ENCODE assay signal across 14 mouse cellular contexts in genomic region chr9:71217793-71218095, GRCm38 (mm10). TPM values are rescaled to one million over a fixed set of nuclear protein-coding genes. Genes with fewer than 3 reads are reported as not detected.
A peak's percentile ranks its signal among the peaks of the same experiment; 100 is the strongest.
DNase-seq lines count a peak whose midpoint lies in the region; ATAC-seq lines count a peak whose summit lies in the region.
"Had no signal": no experiment of that assay in that cellular context is flagged by ENCODE, and none has a peak within 500 bp of the region (broad histone marks: within the 10 kb centered on the region; RNA-seq: fewer than 3 reads in every experiment).

No protein-coding gene starts in this region.

- no peak overlapping the region for H3K4me3 ChIP-seq in hindbrain, embryonic 14.5 days (replicated peaks; ENCODE audit: low read length)
- no peak overlapping the region for H3K4me3 ChIP-seq in hindbrain, embryonic 12.5 days
- no peak overlapping the region for H3K4me3 ChIP-seq in neural tube, embryonic 12.5 days
- no peak overlapping the region for H3K4me3 ChIP-seq in neural tube, embryonic 15.5 days (replicated peaks)
- H3K4me3 ChIP-seq in intestine, embryonic 15.5 days (replicated peaks): no peak overlapping the region
- peak overlapping the region; percentile 22; the same call in 1 of the 2 replicates for H3K4me3 ChIP-seq in stomach, embryonic 16.5 days (replicated peaks; ENCODE audit: low read length)
- H3K4me3 ChIP-seq: forebrain, embryonic 15.5 days; liver, embryonic 15.5 days; midbrain, embryonic 10.5 days had no signal

- H3K4me1 ChIP-seq in hindbrain, embryonic 14.5 days (replicated peaks; ENCODE audit: control insufficient read depth, insufficient read depth, low read length): peaks cover 13% of the 10 kb centered on the region; the same call in 1 of the 2 replicates
- H3K4me1 ChIP-seq in hindbrain, embryonic 12.5 days: peaks cover 14% of the 10 kb centered on the region
- peaks cover 13% of the 10 kb centered on the region for H3K4me1 ChIP-seq in neural tube, embryonic 12.5 days
- H3K4me1 ChIP-seq in neural tube, embryonic 15.5 days: peaks cover 14% of the 10 kb centered on the region
- peaks cover 12% of the 10 kb centered on the region for H3K4me1 ChIP-seq in intestine, embryonic 15.5 days (replicated peaks)
- peaks cover 4% of the 10 kb centered on the region for H3K4me1 ChIP-seq in stomach, embryonic 16.5 days (ENCODE audit: control insufficient read depth, insufficient read depth, low read length)

- no peaks in the 10 kb centered on the region for H3K36me3 ChIP-seq in hindbrain, embryonic 14.5 days (replicated peaks; ENCODE audit: control insufficient read depth, insufficient read depth)
- no peaks in the 10 kb centered on the region for H3K36me3 ChIP-seq in hindbrain, embryonic 12.5 days
- no peaks in the 10 kb centered on the region for H3K36me3 ChIP-seq in neural tube, embryonic 12.5 days
- no peaks in the 10 kb centered on the region for H3K36me3 ChIP-seq in neural tube, embryonic 15.5 days
- no peaks in the 10 kb centered on the region for H3K36me3 ChIP-seq in intestine, embryonic 15.5 days
- H3K36me3 ChIP-seq in stomach, embryonic 16.5 days (ENCODE audit: control insufficient read depth, insufficient read depth, low read length): no peaks in the 10 kb centered on the region
- H3K36me3 ChIP-seq: forebrain, embryonic 15.5 days; liver, embryonic 15.5 days; midbrain, embryonic 10.5 days had no signal

- H3K27ac ChIP-seq in hindbrain, embryonic 14.5 days: no peak overlapping the region
- no peak overlapping the region for H3K27ac ChIP-seq in hindbrain, embryonic 12.5 days
- no peak overlapping the region for H3K27ac ChIP-seq in neural tube, embryonic 12.5 days
- H3K27ac ChIP-seq in neural tube, embryonic 15.5 days (replicated peaks): no peak overlapping the region
- H3K27ac ChIP-seq in intestine, embryonic 15.5 days: no peak overlapping the region
- no peak overlapping the region for H3K27ac ChIP-seq in stomach, embryonic 16.5 days (ENCODE audit: low read length)
- H3K27ac ChIP-seq: forebrain, embryonic 15.5 days; liver, embryonic 15.5 days; midbrain, embryonic 10.5 days had no signal

- WGBS in hindbrain, embryonic 14.5 days: 18% methylated on average over 5 of the region's 5 CpGs
- WGBS in hindbrain, embryonic 12.5 days: 26% methylated on average over 5 of the region's 5 CpGs
- 4% methylated on average over 5 of the region's 5 CpGs for WGBS in neural tube, embryonic 12.5 days
- 6% methylated on average over 5 of the region's 5 CpGs for WGBS in neural tube, embryonic 15.5 days
- 26% methylated on average over 5 of the region's 5 CpGs for WGBS in intestine, embryonic 15.5 days
- 35% methylated on average over 5 of the region's 5 CpGs for WGBS in stomach, embryonic 16.5 days

- H3K27me3 ChIP-seq in hindbrain, embryonic 14.5 days (ENCODE audit: control insufficient read depth, insufficient read depth, low read length): peaks cover 65% of the 10 kb centered on the region
- peaks cover 59% of the 10 kb centered on the region for H3K27me3 ChIP-seq in hindbrain, embryonic 12.5 days
- H3K27me3 ChIP-seq in neural tube, embryonic 12.5 days (replicated peaks): peaks cover 70% of the 10 kb centered on the region
- H3K27me3 ChIP-seq in neural tube, embryonic 15.5 days (replicated peaks): peaks cover 80% of the 10 kb centered on the region
- peaks cover 25% of the 10 kb centered on the region for H3K27me3 ChIP-seq in intestine, embryonic 15.5 days (replicated peaks)
- H3K27me3 ChIP-seq in stomach, embryonic 16.5 days (ENCODE audit: control insufficient read depth, insufficient read depth, low read length): peaks cover 26% of the 10 kb centered on the region

- H3K9ac ChIP-seq in hindbrain, embryonic 14.5 days: no peak overlapping the region
- no peak overlapping the region for H3K9ac ChIP-seq in hindbrain, embryonic 12.5 days
- no peak overlapping the region for H3K9ac ChIP-seq in neural tube, embryonic 12.5 days
- H3K9ac ChIP-seq in neural tube, embryonic 15.5 days (replicated peaks): no peak overlapping the region
- H3K9ac ChIP-seq in intestine, embryonic 15.5 days: no peak overlapping the region
- H3K9ac ChIP-seq in stomach, embryonic 16.5 days (ENCODE audit: low read length): no peak overlapping the region
- H3K9ac ChIP-seq: forebrain, embryonic 15.5 days; liver, embryonic 15.5 days had no signal

- H3K9me3 ChIP-seq in hindbrain, embryonic 14.5 days (ENCODE audit: control insufficient read depth, low read length): no peaks in the 10 kb centered on the region
- H3K9me3 ChIP-seq in hindbrain, embryonic 12.5 days (replicated peaks): no peaks in the 10 kb centered on the region
- H3K9me3 ChIP-seq in neural tube, embryonic 12.5 days: no peaks in the 10 kb centered on the region
- no peaks in the 10 kb centered on the region for H3K9me3 ChIP-seq in neural tube, embryonic 15.5 days (replicated peaks)
- no peaks in the 10 kb centered on the region for H3K9me3 ChIP-seq in intestine, embryonic 15.5 days
- no peaks in the 10 kb centered on the region for H3K9me3 ChIP-seq in stomach, embryonic 16.5 days (replicated peaks; ENCODE audit: control insufficient read depth, low read length)
- H3K9me3 ChIP-seq: forebrain, embryonic 15.5 days; liver, embryonic 15.5 days; midbrain, embryonic 10.5 days had no signal

- peak; percentile 44 for DNase-seq in hindbrain, embryonic 14.5 days (ENCODE audit: low spot score)
- DNase-seq in T-cell, adult 2 months (ENCODE audit: low spot score): no peak
- DNase-seq: adrenal gland, postnatal 36 days; gastrocnemius, postnatal 10 days; thymus, postnatal 25 days had no signal

- no peak overlapping the region for H3K4me2 ChIP-seq in hindbrain, embryonic 14.5 days (replicated peaks)
- no peak overlapping the region for H3K4me2 ChIP-seq in hindbrain, embryonic 12.5 days (replicated peaks)
- H3K4me2 ChIP-seq in neural tube, embryonic 12.5 days (replicated peaks): 0 out of 2 replicates have a peak overlapping the region, but pooled peaks have one; percentile 67
- H3K4me2 ChIP-seq in neural tube, embryonic 15.5 days: no peak overlapping the region
- H3K4me2 ChIP-seq in intestine, embryonic 15.5 days (replicated peaks): peak overlapping the region; percentile 91; the same call in 1 of the 2 replicates
- no peak overlapping the region for H3K4me2 ChIP-seq in stomach, embryonic 16.5 days (ENCODE audit: low read depth, low read length)
- H3K4me2 ChIP-seq: forebrain, embryonic 15.5 days; liver, embryonic 15.5 days had no signal

- no peak for ATAC-seq in hindbrain, embryonic 14.5 days (ENCODE audit: low FRiP score)
- ATAC-seq in hindbrain, embryonic 12.5 days (ENCODE audit: low FRiP score): no peak
- ATAC-seq in neural tube, embryonic 12.5 days (ENCODE audit: low FRiP score, low read depth): no peak
- ATAC-seq in neural tube, embryonic 15.5 days (ENCODE audit: low FRiP score): no peak
- no peak for ATAC-seq in intestine, embryonic 15.5 days
- ATAC-seq in stomach, embryonic 16.5 days (ENCODE audit: insufficient read depth, low FRiP score): no peak
- ATAC-seq: forebrain, embryonic 15.5 days had no signal

RNA-seq across cellular contexts. Expression of gene Aldh1a2, which starts 2.2 kb away (rescaled TPM):
- 45.0 and 52.8 TPM in 2 replicates for polyA plus RNA-seq in hindbrain, embryonic 14.5 days (2014; fragmentation: Nextera tagmentation; extraction: Ambion mirVana)
- polyA plus RNA-seq in hindbrain, embryonic 12.5 days (2016; fragmentation: Nextera tagmentation; extraction: Ambion mirVana): 9.3 and 14.8 TPM in 2 replicates
- 91.0 and 100 TPM in 2 replicates for polyA plus RNA-seq in neural tube, embryonic 12.5 days (2016; fragmentation: Nextera tagmentation; extraction: Ambion mirVana)
- polyA plus RNA-seq in neural tube, embryonic 15.5 days (2015; fragmentation: Nextera tagmentation; extraction: Ambion mirVana): 49.5 and 61.3 TPM in 2 replicates
- 73.9 and 75.6 TPM in 2 replicates for polyA plus RNA-seq in intestine, embryonic 15.5 days (2015; fragmentation: Nextera tagmentation; extraction: Ambion mirVana)
- 91.0 and 104 TPM in 2 replicates for polyA plus RNA-seq in stomach, embryonic 16.5 days (2015; fragmentation: Nextera tagmentation; extraction: Ambion mirVana)

RNA-seq across cellular contexts. Expression of gene Aqp9, which starts 49.3 kb away (rescaled TPM):
- polyA plus RNA-seq in hindbrain, embryonic 14.5 days (2014; fragmentation: Nextera tagmentation; extraction: Ambion mirVana): 0.31 and 0.34 TPM in 2 replicates
- not detected in 2 replicates for polyA plus RNA-seq in hindbrain, embryonic 12.5 days (2016; fragmentation: Nextera tagmentation; extraction: Ambion mirVana)
- polyA plus RNA-seq in neural tube, embryonic 12.5 days (2016; fragmentation: Nextera tagmentation; extraction: Ambion mirVana): 0.09 TPM in 1 of 2 replicates, not detected in the other
- 0.97 and 1.1 TPM in 2 replicates for polyA plus RNA-seq in neural tube, embryonic 15.5 days (2015; fragmentation: Nextera tagmentation; extraction: Ambion mirVana)
- 0.74 and 1.0 TPM in 2 replicates for polyA plus RNA-seq in intestine, embryonic 15.5 days (2015; fragmentation: Nextera tagmentation; extraction: Ambion mirVana)
- 0.84 and 0.95 TPM in 2 replicates for polyA plus RNA-seq in stomach, embryonic 16.5 days (2015; fragmentation: Nextera tagmentation; extraction: Ambion mirVana)
- polyA plus RNA-seq: limb, embryonic 11.5 days had no signal

Comparison
In these comparisons a context has a peak if more than half of its experiments do, and no peak if none do; other contexts are left out.
1. H3K4me2 ChIP-seq: peak in neural tube, embryonic 12.5 days (single experiment) and intestine, embryonic 15.5 days (single experiment); none in hindbrain, embryonic 14.5 days (single experiment), hindbrain, embryonic 12.5 days (single experiment), neural tube, embryonic 15.5 days (single experiment) and stomach, embryonic 16.5 days (single experiment).